8 mouse cellular contexts compared by ENCODE assay signal in genomic region chr10:80260642-80261584, GRCm38 (mm10). TPM values are rescaled to one million over a fixed set of nuclear protein-coding genes. Genes with fewer than 3 reads are reported as not detected.
DNase-seq lines count a peak whose midpoint lies in the region; ATAC-seq and TF ChIP-seq lines count a peak whose summit lies in the region.

Gamt (minus strand) TSS chr10:80261012.
Dazap1 (plus strand) TSS chr10:80261486.

- H3K27me3 ChIP-seq in hindbrain, embryonic 10.5 days (ENCODE audit: insufficient read depth, poor library complexity, severe bottlenecking) = no peaks in the 10 kb centered on the region
- H3K27me3 ChIP-seq in lung, postnatal 0 days (replicated peaks; ENCODE audit: insufficient read depth, low read length) = no peaks in the 10 kb centered on the region

- H3K27ac ChIP-seq in hindbrain, embryonic 10.5 days = peak within 1 kb of the TSS; percentile 91
- peak within 1 kb of the TSS; percentile 98 for H3K27ac ChIP-seq in lung, postnatal 0 days (ENCODE audit: low read length)

- H3K4me2 ChIP-seq in lung, postnatal 0 days (replicated peaks; ENCODE audit: low read depth, low read length) = peak within 1 kb of the TSS; percentile 80

- under 1% methylated on average over 49 of the region's 49 CpGs for WGBS in hindbrain, embryonic 10.5 days
- WGBS in lung, postnatal 0 days = under 1% methylated on average over 44 of the region's 49 CpGs

- no peak for TF ChIP-seq CTCF in lung, postnatal 0 days (IDR thresholded peaks at IDR 0.05)

- peaks cover 63% of the 10 kb centered on the region for H3K4me1 ChIP-seq in hindbrain, embryonic 10.5 days (replicated peaks)
- H3K4me1 ChIP-seq in lung, postnatal 0 days (ENCODE audit: insufficient read depth, low read depth, low read length) = peaks cover 10% of the 10 kb centered on the region; the same call in 1 of the 2 replicates

- peaks cover 31% of the 10 kb centered on the region for H3K36me3 ChIP-seq in hindbrain, embryonic 10.5 days
- H3K36me3 ChIP-seq in lung, postnatal 0 days (ENCODE audit: insufficient read depth, low read length) = peaks cover 11% of the 10 kb centered on the region; the same call in 1 of the 2 replicates

- peak within 1 kb of the TSS; percentile 59 for H3K9ac ChIP-seq in lung, postnatal 0 days (replicated peaks; ENCODE audit: low read depth)

- DNase-seq in MN1 (ENCODE audit: low spot score) = peak; percentile 92
- peak; percentile 93 for DNase-seq in cerebellum, adult 9-10 months
- DNase-seq in hindbrain, embryonic 10.5 days (ENCODE audit: low spot score) = peak; percentile 98
- DNase-seq in layer of hippocampus, adult 9-11 months = peak; percentile 95
- DNase-seq in lung, postnatal 0 days (ENCODE audit: low spot score) = peak; percentile 98
- peak; percentile 97 for DNase-seq in ovary, postnatal 14 days (ENCODE audit: low spot score)
- DNase-seq in thymus, postnatal 14 days = peak; percentile 92

- peak; percentile 38 for ATAC-seq in frontal cortex, adult (ENCODE audit: low TSS enrichment)
- ATAC-seq in lung, postnatal 0 days = peak; percentile 87

- no peaks in the 10 kb centered on the region for H3K9me3 ChIP-seq in hindbrain, embryonic 10.5 days
- no peaks in the 10 kb centered on the region for H3K9me3 ChIP-seq in lung, postnatal 0 days (ENCODE audit: low read length)

- H3K4me3 ChIP-seq in hindbrain, embryonic 10.5 days = peak within 1 kb of the TSS; percentile 61
- H3K4me3 ChIP-seq in lung, postnatal 0 days (ENCODE audit: low read depth, low read length) = peak within 1 kb of the TSS; percentile 47

- TF ChIP-seq EP300 in lung, postnatal 0 days (IDR thresholded peaks at IDR 0.05) = no peak

RNA-seq across cellular contexts. Expression of gene Gamt, which starts in this region (rescaled TPM):
- 38.3 and 45.1 TPM in 2 replicates for polyA plus RNA-seq in hindbrain, embryonic 10.5 days (2016; fragmentation: Nextera tagmentation; extraction: Ambion mirVana)
- 23.5 and 25.4 TPM in 2 replicates for polyA plus RNA-seq in lung, postnatal 0 days (2015; fragmentation: Nextera tagmentation; extraction: Ambion mirVana)

RNA-seq across cellular contexts. Expression of gene Dazap1, which starts in this region (rescaled TPM):
- 51.0 and 51.2 TPM in 2 replicates for polyA plus RNA-seq in hindbrain, embryonic 10.5 days (2016; fragmentation: Nextera tagmentation; extraction: Ambion mirVana)
- polyA plus RNA-seq in lung, postnatal 0 days (2015; fragmentation: Nextera tagmentation; extraction: Ambion mirVana) = 37.8 and 38.1 TPM in 2 replicates

Comparison
In these comparisons a context has a peak if more than half of its experiments do, and no peak if none do; other contexts are left out.
1. Peak in every context shown above with its lines: DNase-seq, ATAC-seq, H3K4me3 ChIP-seq and H3K27ac ChIP-seq.